Mouse (Mus musculus) liver, embryonic 14.5 days (tissue): ENCODE data around the gene T2. TPM values are rescaled to one million over a fixed set of nuclear protein-coding genes. Genes with fewer than 3 reads are reported as not detected.

ENCODE experiments used
- ATAC-seq: fragments of 200-750 bp; cut with Nextera tagmentation; 2 replicates; pipeline ENCODE4 v1.8.0; 2017; ENCODE audit warnings: moderate number of reproducible peaks, mild to moderate bottlenecking, moderate library complexity; ENCODE audit not compliant: insufficient read depth
- DNase-seq, 3 experiments: peaks; one replicate each; pipeline ENCODE4 v3.0.0-alpha.2; 2012 to 2013; ENCODE audit warnings: low read depth in 3 of 3, low spot score in 3 of 3
- H3K27ac ChIP-seq: fragments of 300-500 bp; sonication (generic); 2 replicates; pipeline ENCODE4 v1.5.1; 2014; ENCODE audit warnings: moderate library complexity, mild to moderate bottlenecking, control low read depth, inconsistent platforms
- H3K27me3 ChIP-seq: fragments of 300-500 bp; sonication (generic); 2 replicates; pipeline ENCODE4 v1.6.1; 2014; ENCODE audit warnings: mild to moderate bottlenecking, low read length, moderate library complexity; ENCODE audit not compliant: control insufficient read depth, insufficient read depth
- H3K36me3 ChIP-seq: fragments of 300-500 bp; sonication (generic); replicated peaks from 2 replicates; pipeline ENCODE4 v1.6.1; 2014; ENCODE audit warnings: low read depth; ENCODE audit not compliant: control insufficient read depth, insufficient read depth
- H3K4me1 ChIP-seq, 2 experiments: fragments of 200-500 bp in 1 of 2; fragments of 300-500 bp in 1 of 2; sonication (generic) in 1 of 2; replicated peaks; 2 replicates each; pipeline ENCODE4 v1.6.1; 2012 to 2014; ENCODE audit warnings: antibody characterized with exemption in 1 of 2, inconsistent platforms in 1 of 2, low read length in 1 of 2; ENCODE audit not compliant: control insufficient read depth in 2 of 2, insufficient read depth in 2 of 2
- H3K4me2 ChIP-seq: fragments of 300-500 bp; sonication (generic); 2 replicates; pipeline ENCODE4 v1.6.1; 2014; ENCODE audit warnings: low read depth, mild to moderate bottlenecking, control low read depth, moderate library complexity
- H3K4me3 ChIP-seq, 2 experiments: fragments of 200-500 bp in 1 of 2; fragments of 300-500 bp in 1 of 2; sonication (generic) in 1 of 2; 2 replicates each; pipeline ENCODE4 v1.5.1; 2012 to 2014; ENCODE audit warnings: low read depth in 2 of 2, low read length in 2 of 2, mild to moderate bottlenecking in 2 of 2, control low read depth in 1 of 2, inconsistent platforms in 1 of 2, moderate library complexity in 1 of 2; ENCODE audit not compliant: insufficient read depth in 1 of 2
- H3K9ac ChIP-seq: fragments of 300-500 bp; sonication (generic); replicated peaks from 2 replicates; pipeline ENCODE4 v1.6.1; 2014; ENCODE audit warnings: mild to moderate bottlenecking, control low read depth, moderate library complexity
- H3K9me3 ChIP-seq: fragments of 300-500 bp; sonication (generic); 2 replicates; pipeline ENCODE4 v1.6.1; 2016; ENCODE audit warnings: low read length, mixed read lengths; ENCODE audit not compliant: control insufficient read depth
- CTCF ChIP-seq: IDR thresholded peaks from 2 replicates; pipeline ENCODE4 v1.5.1; 2016; ENCODE audit warnings: antibody characterized with exemption, low read depth, control low read depth
- EP300 ChIP-seq: IDR thresholded peaks from 2 replicates; pipeline ENCODE4 v1.6.1; 2016; ENCODE audit warnings: antibody characterized with exemption, low read depth
- WGBS: fragments of 180-500 bp; shearing (Covaris S2); extraction: QIAGEN DNeasy Blood & Tissue Kit; methylation state at CpG from one replicate; pipeline ENCODE4 v1.1.7; 2014; ENCODE audit not compliant: insufficient replicate concordance; 5-methylcytosine and 5-hydroxymethylcytosine counted together
- polyA plus RNA-seq, 2 experiments: library from polyadenylated mRNA; depleted of rRNA in 1 of 2; stranded (reverse) in 1 of 2; unstranded in 1 of 2; fragments of >200 nt; fragmentation: Nextera tagmentation in 1 of 2; extraction: Ambion mirVana in 1 of 2; gene quantifications; 2 replicates each; pipeline versions ENCODE4 v1.2.1 to v1.2.3; 2012 to 2014

The T2 gene
- polyA plus RNA-seq, 2 experiments = 0.09 TPM; not detected in 1

- H3K4me3 ChIP-seq = no peak overlapping the region
- TF ChIP-seq EP300 (no peak), CTCF (no peak)
- 68% methylated on average over 4 of the region's 4 CpGs for WGBS
- no peaks in the 10 kb centered on the region for H3K9me3 ChIP-seq
- no peak for DNase-seq
- ATAC-seq = no peak
- H3K36me3 ChIP-seq = no peaks in the 10 kb centered on the region
- no peaks in the 10 kb centered on the region for H3K27me3 ChIP-seq
- H3K4me2 ChIP-seq = no peak overlapping the region
- no peak overlapping the region for H3K27ac ChIP-seq
- no peaks in the 10 kb centered on the region for H3K4me1 ChIP-seq
- no peak overlapping the region for H3K9ac ChIP-seq
These were observed 6.9 kb upstream of the T2 start for GRCm38 (mm10) chr17:8348941-8349340.

- no peak overlapping the region for H3K9ac ChIP-seq
- no peak for TF ChIP-seq EP300
- TF ChIP-seq CTCF = no peak
- no peak for ATAC-seq
These were observed 4.7 kb upstream of the T2 start for GRCm38 (mm10) chr17:8351088-8351487.

GRCm38 (mm10) chr17:8357498-8357897 is 1.7 kb downstream of the T2 start:
- no peak overlapping the region for H3K9ac ChIP-seq
- WGBS = 68% methylated on average over 6 of the region's 6 CpGs
- H3K36me3 ChIP-seq = no peaks in the 10 kb centered on the region
- H3K4me3 ChIP-seq = no peak overlapping the region
- no peak overlapping the region for H3K27ac ChIP-seq
- no peak for ATAC-seq
- H3K4me2 ChIP-seq = no peak overlapping the region
- no peaks in the 10 kb centered on the region for H3K4me1 ChIP-seq
- no peaks in the 10 kb centered on the region for H3K27me3 ChIP-seq
- no peaks in the 10 kb centered on the region for H3K9me3 ChIP-seq
- no peak for DNase-seq
- TF ChIP-seq EP300 = no peak
- TF ChIP-seq CTCF = no peak

More at GRCm38 (mm10) chr17:8351088-8351487, 4.7 kb upstream of the T2 start:
- H3K27ac ChIP-seq = no peak overlapping the region
- H3K4me2 ChIP-seq = no peak overlapping the region
- H3K4me1 ChIP-seq = no peaks in the 10 kb centered on the region
- H3K4me3 ChIP-seq = no peak overlapping the region
- H3K9me3 ChIP-seq = no peaks in the 10 kb centered on the region
- H3K27me3 ChIP-seq = no peaks in the 10 kb centered on the region
- no peaks in the 10 kb centered on the region for H3K36me3 ChIP-seq
- 61% methylated on average over 7 of the region's 7 CpGs for WGBS
- DNase-seq = no peak

- no peaks in the 10 kb centered on the region for H3K9me3 ChIP-seq
- H3K27me3 ChIP-seq = no peaks in the 10 kb centered on the region
- no peak overlapping the region for H3K9ac ChIP-seq
- H3K4me3 ChIP-seq = no peak overlapping the region
- no peak overlapping the region for H3K27ac ChIP-seq
- H3K4me2 ChIP-seq = no peak overlapping the region
- no peaks in the 10 kb centered on the region for H3K4me1 ChIP-seq
- no peak for DNase-seq
- ATAC-seq = no peak
- no peak for TF ChIP-seq CTCF
- H3K36me3 ChIP-seq = no peaks in the 10 kb centered on the region
- 77% methylated on average over 5 of the region's 5 CpGs for WGBS
These were observed 5.1 kb downstream of the T2 start for GRCm38 (mm10) chr17:8360876-8361275.

- DNase-seq = no peak
- no peak overlapping the region for H3K4me3 ChIP-seq
These were observed 5.7 kb downstream of the T2 start for GRCm38 (mm10) chr17:8361281-8362103.

More at GRCm38 (mm10) chr17:8361281-8362103, 5.7 kb downstream of the T2 start:
- H3K27ac ChIP-seq = no peak overlapping the region
- H3K4me1 ChIP-seq = no peaks in the 10 kb centered on the region
- H3K36me3 ChIP-seq = no peaks in the 10 kb centered on the region
- H3K27me3 ChIP-seq = no peaks in the 10 kb centered on the region
- ATAC-seq = no peak
- no peak overlapping the region for H3K4me2 ChIP-seq
- no peak overlapping the region for H3K9ac ChIP-seq
- no peak for TF ChIP-seq EP300
- TF ChIP-seq CTCF = no peak
- no peaks in the 10 kb centered on the region for H3K9me3 ChIP-seq
- WGBS = 58% methylated on average over 10 of the region's 10 CpGs
